Mouse (Mus musculus) layer of hippocampus, adult 9-10 months (tissue): ENCODE results near the gene Elf3.
"Not testable (repeated sequence)": the region's sequence is repeated elsewhere in the genome, so short reads cannot be mapped to it uniquely, and the experiment has no call there.

Experiments used
- DNase-seq: peaks from one replicate; pipeline ENCODE4 v3.0.0; 2022; ENCODE audit warnings: low spot score

The Elf3 gene

DNA sequence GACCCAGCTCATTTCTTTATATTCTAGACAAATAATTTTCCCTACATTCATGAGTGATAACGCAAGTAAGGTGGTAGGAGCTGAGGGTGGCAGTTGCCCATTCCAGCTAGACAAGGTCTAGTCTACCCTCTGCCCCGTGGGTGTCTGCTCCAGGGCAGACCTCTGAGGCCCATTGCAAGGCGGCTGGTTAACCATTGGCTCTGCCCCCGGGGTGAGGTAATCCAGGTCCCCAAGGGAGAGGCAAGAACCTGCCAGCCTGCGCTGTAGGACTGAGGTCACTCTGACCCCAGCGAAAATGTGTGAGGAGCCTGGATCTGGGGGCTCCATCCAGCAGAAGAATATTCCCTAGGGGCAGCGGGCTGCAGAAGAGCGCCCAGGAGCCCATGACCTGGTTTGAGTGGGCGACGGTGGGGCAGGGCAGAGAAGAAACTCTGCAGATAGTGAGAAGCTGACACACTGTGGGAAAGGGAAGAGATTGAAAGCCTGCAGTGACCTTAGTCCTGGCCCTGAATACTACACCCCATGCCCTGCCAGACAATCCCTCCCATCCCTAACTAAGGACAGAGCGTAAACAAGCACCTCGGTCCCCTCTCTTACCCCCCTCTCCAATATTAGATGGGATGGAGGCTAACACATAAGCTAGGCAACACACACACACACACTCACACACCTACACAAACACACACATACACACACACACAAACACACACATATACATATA lies 21.1 kb downstream of the Elf3 start:
- DNase-seq: no peak

DNA sequence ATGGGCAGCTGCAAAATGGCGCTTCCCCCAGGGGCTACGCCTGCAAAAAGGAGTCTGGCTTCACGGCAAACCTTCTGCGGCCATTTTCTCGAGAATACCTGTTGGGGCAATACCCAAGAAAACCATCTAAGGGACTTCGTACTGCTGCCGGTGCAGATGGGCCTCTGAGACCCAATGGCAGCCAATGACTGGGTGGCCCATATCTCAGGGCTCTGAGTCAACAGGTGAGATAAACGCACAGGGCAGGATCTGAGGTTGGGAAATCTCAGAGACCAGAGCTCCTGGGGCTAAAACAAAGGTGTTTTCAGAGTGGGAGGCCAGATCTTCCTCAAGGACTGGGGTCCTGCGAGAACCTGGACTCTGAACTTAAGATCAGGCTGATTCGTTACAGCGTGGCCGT lies 23.6 kb downstream of the Elf3 start:
- no peak for DNase-seq

DNA sequence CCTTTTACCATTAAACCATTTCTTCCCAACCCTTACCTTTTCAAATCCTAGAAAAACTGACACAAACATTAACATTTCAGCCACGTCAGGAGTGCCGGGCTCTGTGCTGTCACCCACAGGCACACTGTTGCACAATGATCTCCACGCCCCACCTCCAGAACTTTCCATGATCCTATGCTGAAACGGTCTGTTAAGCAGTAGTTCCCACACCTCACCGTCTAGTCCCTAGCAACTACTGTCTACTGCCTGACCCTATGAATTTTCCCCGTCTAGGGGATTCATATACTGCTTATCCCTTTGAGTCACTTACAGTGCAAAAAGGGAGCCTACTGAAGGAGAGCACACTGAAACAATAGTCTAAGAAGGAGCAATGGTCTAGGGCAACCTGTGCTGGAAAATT lies 24.4 kb downstream of the Elf3 start:
- DNase-seq: no peak

DNA sequence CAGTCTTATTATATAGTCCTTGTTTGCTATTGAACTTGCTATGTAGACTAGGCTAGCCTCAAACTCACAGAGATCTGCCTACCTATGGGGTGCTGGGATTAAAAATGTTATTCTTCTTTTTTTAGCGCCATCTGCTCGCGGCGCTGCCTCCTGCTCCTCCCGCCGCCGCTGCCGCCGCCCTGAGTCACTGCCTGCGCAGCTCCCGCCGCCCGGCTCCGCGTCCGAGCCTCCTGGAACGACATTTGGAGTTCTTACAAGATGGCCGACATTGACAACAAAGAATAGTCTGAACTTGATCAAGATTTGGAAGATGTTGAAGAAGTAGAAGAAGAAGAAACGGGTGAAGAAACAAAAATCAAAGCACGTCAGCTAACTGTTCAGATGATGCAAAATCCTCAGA lies 26.5 kb downstream of the Elf3 start:
- not testable (repeated sequence) for DNase-seq

DNA sequence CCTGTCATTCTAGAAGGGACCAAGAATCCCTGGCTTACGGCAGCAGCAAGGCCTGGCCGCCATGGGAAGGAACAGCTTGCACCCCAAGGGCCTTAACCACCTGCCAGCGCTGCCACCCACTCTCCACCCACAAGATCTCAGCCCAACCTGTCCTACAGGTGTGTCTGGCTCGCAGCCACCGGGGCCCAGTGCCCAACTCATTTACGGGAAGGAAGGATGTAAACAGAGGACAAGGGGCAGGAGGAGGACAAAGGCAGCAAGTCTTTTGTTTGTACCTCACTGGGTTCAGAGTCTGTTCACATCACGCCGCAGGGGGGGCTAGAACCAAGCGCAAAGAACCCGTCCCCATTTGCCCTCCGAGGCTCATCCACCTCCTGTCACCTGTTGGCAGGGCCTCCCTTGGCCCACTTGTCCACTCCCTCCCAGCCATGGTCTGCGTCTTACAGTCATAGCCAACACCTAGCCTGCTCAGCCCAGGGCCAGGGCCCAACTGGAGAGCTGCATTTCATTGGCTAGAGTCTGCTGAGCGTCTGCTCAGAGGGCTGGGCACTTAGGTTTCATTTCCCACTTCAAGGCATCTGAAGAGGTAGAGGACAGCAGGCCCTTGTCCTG lies 30.9 kb downstream of the Elf3 start:
- DNase-seq: no peak

DNA sequence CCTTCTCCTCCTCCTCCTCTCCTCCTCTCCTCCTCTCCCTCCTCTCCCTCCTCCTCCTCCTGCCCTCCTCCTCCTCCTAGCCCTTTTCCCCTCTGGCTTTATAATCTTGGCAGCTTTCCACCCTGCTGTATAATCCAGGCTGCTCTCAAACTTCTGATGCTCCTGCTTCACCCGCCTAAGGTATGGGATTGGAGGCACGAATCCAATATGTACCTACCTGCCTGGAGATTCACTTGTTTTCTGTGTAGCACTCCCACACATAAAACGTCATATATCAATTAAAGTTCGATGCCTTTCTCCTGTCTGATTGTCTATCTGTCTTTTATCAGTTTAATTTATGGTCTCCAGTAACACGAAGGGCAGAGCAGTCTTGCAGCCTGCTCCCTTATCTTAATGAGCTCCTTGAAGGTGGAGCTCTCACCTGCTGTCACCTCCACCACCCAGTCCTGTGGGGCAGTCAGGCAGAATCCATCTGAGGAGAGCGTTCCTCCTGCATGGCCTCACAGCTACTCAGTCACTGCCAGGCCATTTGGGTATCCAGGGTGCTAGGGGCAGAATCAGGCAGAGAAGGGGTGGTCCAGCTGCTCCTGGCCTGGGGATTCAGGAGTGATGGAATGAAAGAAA lies 33.3 kb downstream of the Elf3 start:
- DNase-seq: no peak

DNA sequence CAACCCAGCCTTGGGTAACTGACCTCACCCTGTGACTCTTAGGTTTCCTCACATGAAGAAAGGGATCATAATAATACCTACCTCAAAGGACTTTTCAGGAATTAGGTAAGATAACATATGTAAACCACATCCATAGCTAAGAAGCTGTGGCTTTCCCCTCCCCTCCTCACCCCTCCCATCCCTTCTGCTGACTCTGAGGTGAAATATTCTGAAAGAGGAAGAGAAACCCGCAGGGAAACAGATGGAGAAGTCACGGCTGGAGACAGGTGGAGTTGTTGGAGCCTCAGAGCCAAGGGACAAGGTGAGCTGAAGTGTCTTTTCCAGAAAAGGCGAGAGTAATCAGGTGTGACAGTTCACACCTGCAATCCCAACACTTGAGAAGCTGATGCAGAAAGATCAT lies 34.2 kb downstream of the Elf3 start:
- no peak for DNase-seq

DNA sequence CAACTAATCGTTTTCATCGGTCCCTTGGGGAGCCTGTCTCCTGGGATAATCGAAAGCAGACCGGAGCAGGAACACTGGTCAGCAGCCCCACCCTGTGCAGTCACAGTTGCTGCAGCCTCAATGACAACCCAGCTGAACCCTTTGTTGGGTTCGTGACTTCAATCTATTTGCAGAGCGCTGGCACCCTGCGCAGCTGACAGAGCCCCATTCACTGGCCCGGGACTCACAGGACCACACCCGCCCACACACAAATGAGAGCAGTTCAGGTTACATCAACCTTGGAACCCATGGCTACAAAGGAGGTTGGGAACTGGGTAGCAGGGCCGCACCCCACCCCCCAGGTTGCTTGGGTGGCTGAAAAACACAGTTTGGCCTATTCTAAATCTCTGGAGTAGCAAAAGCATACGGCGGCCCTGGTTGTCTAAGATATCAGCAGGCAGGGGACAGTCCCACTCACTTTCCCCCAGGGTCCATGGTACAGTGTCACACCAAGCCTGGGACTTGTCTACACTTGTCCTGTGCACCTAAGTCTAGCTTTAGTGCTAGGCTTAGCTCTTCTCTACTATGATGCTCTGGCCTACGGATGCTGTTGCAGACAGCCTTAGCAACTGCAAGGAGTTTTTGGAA lies 40.6 kb downstream of the Elf3 start:
- no peak for DNase-seq

DNA sequence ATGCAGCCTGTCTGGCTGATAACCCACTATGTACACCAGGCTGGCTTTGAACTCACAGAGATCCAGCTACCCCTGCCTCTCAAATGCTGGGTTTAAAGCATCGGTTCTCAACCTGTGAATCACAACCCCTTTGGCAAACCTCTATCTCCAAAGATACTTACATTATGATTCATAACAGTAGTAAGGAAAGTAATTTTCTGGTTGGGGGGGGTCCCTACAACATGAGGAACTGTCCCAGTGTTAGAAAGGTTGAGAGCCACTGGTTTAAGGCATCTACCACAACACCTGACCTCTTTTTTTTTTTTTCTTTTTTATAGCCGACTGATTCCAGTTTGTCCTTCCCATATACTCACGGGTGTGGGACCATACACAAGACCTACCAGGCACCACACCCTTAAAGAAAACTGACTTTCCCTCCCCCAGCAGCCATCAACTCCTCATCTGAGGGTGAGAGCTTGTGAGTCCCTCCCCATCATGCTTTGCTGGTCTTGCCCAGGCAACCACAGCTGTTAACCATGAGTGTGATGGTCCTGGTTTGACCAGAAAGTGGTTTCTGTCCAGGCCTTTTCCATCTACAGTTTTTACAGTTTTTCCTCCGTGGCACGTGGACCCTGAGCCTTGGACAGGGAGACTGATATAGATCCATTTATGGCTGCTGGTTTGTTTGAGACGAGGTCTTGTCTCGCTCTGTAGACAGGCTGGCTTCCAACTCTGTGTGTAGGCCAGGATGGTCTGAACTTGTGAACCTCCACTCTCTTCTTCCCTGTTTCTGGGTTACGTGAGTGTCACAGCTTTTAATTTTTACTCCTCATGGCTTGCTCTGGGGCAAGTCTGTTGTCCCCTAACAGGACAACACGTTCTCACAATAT lies 44.4 kb downstream of the Elf3 start:
- DNase-seq: no peak

DNA sequence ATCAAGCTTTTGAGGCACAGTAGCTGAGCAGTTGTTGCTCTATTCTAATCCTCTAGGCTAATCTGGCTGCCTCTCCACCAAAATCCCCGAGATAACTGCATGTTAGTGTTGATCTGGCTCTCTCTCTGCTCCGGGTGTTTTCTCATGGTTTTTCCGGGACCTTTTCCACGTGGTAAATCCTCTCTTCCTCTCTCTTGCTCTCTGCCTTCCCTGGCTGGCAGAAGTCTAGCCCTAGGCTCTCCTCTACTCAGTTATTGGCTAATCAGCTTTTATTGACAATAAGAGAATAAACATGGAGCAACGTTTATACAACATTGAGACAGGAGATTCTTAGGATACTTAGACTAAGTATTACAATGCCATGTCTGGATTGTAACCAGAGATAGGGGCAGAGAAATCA lies 47.9 kb downstream of the Elf3 start:
- no peak for DNase-seq

DNA sequence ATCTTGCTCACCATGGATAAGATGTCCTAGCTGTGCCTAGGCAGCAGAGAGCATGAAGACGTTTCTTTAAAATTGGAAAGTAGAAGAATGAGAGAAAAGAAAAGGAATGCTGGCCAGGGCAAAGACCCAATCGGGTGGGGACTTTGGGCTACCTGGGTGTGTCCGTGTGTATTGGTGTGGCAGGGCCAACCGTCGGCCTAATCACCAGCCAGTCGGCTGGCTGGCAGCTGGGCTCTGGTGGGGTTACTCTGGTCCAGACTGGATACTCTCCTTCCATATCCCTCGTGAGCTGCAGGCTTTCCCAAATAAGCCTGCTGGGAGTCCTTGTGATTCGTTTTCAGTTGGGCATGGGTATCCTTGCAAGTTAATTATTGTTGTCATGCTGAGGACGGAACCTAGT lies 49.7 kb downstream of the Elf3 start:
- DNase-seq: no peak

DNA sequence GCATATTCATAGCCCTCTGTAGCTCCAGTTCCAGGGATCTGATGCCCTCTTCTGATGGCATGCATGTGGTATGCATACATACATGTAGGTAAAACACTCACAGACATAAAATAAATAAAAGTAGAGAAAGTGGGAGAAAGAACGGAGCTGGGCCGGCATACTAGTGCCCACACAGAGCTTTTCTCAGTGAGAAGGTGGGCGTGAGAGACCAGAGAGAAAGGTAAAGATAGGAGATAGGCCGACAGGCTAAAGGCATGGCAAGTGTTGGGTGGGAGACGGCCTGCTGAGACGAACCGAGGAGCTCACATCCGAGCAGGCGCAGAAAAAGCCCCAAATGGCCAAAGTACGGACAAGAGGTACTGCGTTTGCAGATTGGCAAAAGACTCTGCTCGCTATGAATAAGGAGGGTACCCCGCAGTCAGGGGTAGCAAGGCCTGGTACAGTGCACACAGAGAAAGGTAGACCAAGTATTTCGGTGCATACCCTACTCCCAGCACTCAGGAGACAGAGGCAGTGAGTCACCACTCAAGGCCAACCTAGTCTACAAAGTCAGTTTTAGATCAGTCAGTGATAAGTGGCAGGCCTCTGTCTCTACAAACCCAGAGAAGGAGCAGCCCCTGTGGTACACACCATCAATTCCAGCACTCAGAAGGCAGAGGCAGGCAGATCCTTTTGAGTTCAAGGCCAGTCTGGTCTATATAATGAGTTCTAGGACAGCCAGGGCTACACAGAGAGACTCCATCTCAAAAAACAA lies 51.6 kb downstream of the Elf3 start:
- DNase-seq: no peak

DNA sequence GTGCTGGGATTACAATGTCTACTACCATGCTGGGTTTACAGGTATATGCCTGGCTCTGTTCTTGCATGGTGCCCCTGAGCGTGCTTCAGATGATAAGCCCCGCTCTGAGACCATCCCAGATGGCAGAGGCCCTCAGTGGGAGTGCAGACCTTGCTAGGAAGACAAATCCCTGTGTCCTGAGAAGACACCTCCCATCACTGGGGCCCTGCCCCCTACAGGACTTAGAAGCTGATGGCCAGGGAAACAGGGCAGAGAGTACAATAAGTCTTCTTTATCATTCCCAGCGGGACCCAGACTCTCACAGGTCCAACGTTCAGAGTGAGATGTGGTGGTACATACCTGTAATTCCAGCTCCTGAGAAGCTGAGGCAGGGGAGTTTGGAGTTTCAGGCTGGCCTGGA lies 53.1 kb downstream of the Elf3 start:
- DNase-seq: no peak

DNA sequence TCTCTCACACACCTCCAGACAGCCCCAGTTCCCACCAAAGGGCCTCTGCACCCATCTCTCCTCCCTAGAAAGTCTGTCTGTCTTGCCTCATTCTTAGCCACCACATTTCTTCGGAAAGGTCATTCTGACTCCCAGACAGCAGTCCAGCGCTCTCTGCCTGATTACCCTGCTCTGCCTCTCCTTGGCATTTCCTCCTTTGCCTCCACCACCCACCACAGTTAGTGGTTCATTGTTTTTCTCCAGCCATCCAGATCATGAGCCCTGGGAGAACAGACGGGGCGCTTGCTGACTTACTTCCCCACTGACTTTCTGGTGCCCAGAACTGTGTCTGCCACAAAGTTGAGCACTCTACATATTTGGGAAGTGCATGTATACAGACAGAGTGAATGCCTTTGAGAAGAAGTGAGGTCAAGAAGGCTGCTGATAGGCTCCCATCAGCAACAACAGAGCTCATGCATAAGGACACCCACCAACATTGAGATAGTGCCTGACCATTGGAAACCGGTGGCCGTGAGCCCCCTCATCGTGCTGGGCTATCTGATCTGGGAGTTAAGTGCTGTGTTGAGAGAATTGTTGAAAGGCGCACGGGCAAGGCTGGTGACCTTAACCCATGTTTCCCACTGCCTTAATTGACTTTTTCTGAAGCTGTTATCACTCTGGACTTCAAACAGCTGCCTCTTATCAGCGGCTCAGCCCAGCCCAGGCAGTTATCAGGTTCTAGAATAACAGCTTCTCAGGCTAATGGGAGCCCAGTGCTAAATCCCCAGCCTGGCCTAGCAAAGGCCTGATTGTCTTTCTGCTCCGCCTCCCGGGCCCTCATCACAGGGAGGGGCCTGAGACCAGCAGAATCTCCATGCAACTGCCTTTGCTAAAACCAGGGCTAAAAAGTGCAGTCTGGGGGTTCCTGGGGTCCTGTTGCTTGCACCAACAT lies 53.9 kb downstream of the Elf3 start:
- no peak for DNase-seq
